Mouse (Mus musculus) heart, adult 2 months (tissue): ENCODE data around the gene Anapc2.

Source experiments
- CTCF ChIP-seq: fragments of 200-600 bp; IDR thresholded peaks from 2 replicates; pipeline ENCODE4 v1.8.1; 2022; ENCODE audit warnings: antibody characterized with exemption, mild to moderate bottlenecking, moderate library complexity
- EP300 ChIP-seq: fragments of 200-500 bp; IDR thresholded peaks from 2 replicates; pipeline ENCODE4 v1.6.1; 2011; ENCODE audit warnings: low read depth, low read length, control low read depth; ENCODE audit not compliant: insufficient read depth
- POLR2A ChIP-seq: fragments of 200-500 bp; IDR thresholded peaks from 2 replicates; pipeline ENCODE4 v1.6.1; 2011; ENCODE audit warnings: mild to moderate bottlenecking, low read depth, low read length, control low read depth; ENCODE audit not compliant: insufficient read depth

GRCm38 (mm10) chr2:25272515-25272914, 237 bp downstream of the Anapc2 start:
- TF ChIP-seq POLR2A (no peak), CTCF (no peak), EP300 (no peak)
